Mouse (Mus musculus) hematopoietic stem cell, adult 5-6 weeks (primary cell): ENCODE measurements around the gene Cox5b. TPM values are rescaled to one million over a fixed set of nuclear protein-coding genes. Genes with fewer than 3 reads are reported as not detected.

ENCODE experiments used
- ATAC-seq, 2 experiments: fragments of 125-278 bp in 1 of 2; replicated peaks in 1 of 2; 2 replicates each; pipeline ENCODE4 v1.8.0; 2016 to 2017; ENCODE audit warnings: inconsistent platforms in 2 of 2, mild to moderate bottlenecking in 2 of 2, moderate number of reproducible peaks in 2 of 2, low read depth in 1 of 2, moderate TSS enrichment in 1 of 2; ENCODE audit not compliant: low FRiP score in 2 of 2, poor library complexity in 2 of 2, severe bottlenecking in 2 of 2, insufficient read depth in 1 of 2, low TSS enrichment in 1 of 2
- total RNA-seq: library from RNA; stranded (forward); fragments of 172-1452, 232-1000 nt; gene quantifications from 2 replicates; pipeline ENCODE4 v1.2.3, GENCODE M21; 2017

Gene Cox5b
- total RNA-seq, 1 experiment from 2014 or later, result 437 TPM

- ATAC-seq, result no peak
Observed at GRCm38 (mm10) chr1:36674936-36675335, 16.3 kb upstream of the Cox5b start.

GRCm38 (mm10) chr1:36680893-36681292, 10.4 kb upstream of the Cox5b start:
- ATAC-seq, result no peak

GRCm38 (mm10) chr1:36682620-36683355, 8.5 kb upstream of the Cox5b start, which contains the start of gene Fam178b:
Gene Fam178b (minus strand): TSS chr1:36683183.
- no peak for ATAC-seq

- ATAC-seq, result peak; percentile 94 to 96
Observed at GRCm38 (mm10) chr1:36683810-36684467, 7.3 kb upstream of the Cox5b start.

GRCm38 (mm10) chr1:36690671-36691235, 496 bp upstream of the Cox5b start:
- no peak for ATAC-seq

GRCm38 (mm10) chr1:36694871-36695270, 3.6 kb downstream of the Cox5b start:
- no peak for ATAC-seq

DNA sequence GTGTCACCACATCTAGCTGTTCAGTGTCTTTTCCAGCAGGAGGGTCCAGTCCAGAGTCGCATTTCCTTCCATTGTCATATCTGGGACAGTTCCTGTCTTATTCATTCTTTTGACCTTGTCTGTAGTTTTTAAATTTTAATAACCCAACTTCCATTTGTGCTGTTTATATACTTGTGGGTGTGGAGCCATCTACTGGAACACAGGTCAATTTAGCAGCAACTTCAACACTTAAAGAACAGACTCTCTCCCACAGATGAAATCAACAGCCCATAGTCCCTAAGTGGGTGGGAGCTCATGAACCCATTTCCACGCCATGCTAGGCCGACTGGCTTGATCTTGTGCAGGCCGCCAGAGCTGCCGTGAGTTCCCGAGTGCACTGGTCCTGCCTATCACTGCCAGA, 5.2 kb downstream of the Cox5b start:
- no peak for ATAC-seq

- ATAC-seq, result no peak
Observed at GRCm38 (mm10) chr1:36697030-36697429, 5.8 kb downstream of the Cox5b start.

- ATAC-seq, result no peak
Observed at GRCm38 (mm10) chr1:36707166-36707565, 15.9 kb downstream of the Cox5b start.

DNA sequence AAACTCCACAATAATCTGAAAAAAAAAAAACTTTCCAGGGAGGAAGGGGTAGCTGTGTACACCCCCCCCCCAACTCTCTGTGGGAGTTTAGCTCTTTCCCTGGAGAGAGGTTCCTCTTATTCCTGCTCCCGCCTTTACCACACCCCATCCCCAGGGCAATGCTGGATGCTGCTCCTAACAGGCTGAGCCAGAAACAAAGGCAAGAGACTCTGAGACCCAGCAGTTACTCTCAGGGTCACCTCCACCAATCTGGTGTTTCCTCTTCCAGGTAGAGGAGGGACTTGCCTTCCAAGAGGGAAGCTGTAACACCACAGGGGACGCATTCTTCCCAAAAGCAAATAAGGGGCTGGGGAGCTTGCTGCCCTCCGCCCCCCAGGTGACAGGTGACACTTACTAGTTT, 16.5 kb downstream of the Cox5b start:
- no peak for ATAC-seq

DNA sequence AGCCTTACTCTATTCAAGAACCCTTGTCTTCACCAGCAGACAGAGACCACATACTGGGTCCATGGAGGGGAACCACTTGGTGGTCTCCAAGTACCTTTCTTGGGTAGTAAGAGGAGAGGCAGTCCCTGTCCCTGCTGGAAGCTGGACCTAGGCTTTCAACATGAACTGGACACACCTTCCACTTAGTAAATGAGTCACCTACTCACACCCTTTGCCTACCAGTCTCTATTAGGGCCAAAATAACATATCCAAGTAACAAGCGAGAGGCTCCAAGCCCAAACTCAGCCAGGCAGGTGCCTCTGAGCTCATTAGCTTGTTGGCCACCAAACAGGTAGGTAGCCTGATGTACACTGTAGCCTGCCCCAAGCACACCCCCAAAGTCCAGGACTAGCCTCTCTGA, 17.4 kb downstream of the Cox5b start:
- ATAC-seq, result no peak

- ATAC-seq, result peak; percentile 56 to 58
Observed at GRCm38 (mm10) chr1:36709055-36709853, 18.0 kb downstream of the Cox5b start.

DNA sequence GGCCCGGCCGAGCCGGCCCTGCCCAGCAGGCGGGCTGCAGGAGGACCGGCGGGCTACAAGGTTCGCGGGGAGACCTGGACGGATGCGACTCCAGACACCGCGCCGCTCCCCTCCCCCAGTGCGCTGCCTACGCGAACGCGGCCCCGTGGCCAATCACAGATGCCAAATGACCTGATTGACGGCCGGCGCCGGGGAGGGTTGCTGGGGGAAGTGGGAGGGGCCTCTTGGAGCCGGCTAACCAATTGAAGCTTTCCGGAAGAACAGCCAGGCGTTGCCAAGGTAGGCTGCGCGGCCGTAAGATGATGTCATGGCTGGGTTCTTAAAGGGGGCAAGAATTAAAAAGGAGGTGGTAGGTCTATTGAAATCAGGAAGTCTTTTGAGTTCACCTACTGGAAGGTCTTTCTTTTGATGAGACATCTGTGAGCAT, 18.6 kb downstream of the Cox5b start, which contains the start of gene 4933424G06Rik:
Gene 4933424G06Rik (plus strand): TSS at position 296 of the 427 bp plus-strand sequence.
- ATAC-seq, result peak; percentile 96 to 98

- ATAC-seq, result no peak
Observed at GRCm38 (mm10) chr1:36711104-36711503, 19.9 kb downstream of the Cox5b start.

GRCm38 (mm10) chr1:36714311-36714710, 23.1 kb downstream of the Cox5b start, which contains the start of gene Actr1b:
Gene Actr1b (minus strand): TSS chr1:36714422.
- ATAC-seq, result no peak

DNA sequence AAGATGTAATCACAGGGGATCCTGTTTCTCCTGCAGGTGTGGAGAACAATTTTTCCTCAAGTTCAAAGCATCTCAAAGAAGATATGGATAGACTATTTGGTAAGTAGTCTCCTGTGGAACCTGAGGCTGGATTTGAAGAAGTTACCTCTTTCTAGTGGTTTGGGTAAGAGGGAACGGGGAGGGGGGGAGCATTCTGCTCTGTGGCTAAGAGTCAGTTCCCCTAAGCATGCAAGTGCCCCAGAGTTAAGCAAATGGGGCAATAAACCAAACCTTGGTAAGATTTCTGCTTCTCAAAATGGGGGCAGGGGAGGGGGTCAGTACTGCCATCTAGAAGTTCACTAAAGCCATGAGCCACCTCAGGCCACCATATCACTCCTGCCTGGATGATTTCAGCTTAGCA, 27.5 kb downstream of the Cox5b start:
- ATAC-seq, result peak in 1 of 2 experiments; percentile 46; a peak in 1 of 4 replicates
